Mouse (Mus musculus) myocyte (in vitro differentiated cells): Measurements from ENCODE around the gene Fyn. TPM values are rescaled to one million over a fixed set of nuclear protein-coding genes. Genes with fewer than 3 reads are reported as not detected.
A peak's percentile ranks its signal among the peaks of the same experiment; 100 is the strongest.

Experiments
- H3K27me3 ChIP-seq: one replicate; pipeline ENCODE4 v1.6.1; 2011; ENCODE audit not compliant: control insufficient read depth, insufficient read depth, insufficient read length
- H3K36me3 ChIP-seq: one replicate; pipeline ENCODE4 v1.6.1; 2011; ENCODE audit not compliant: control insufficient read depth, insufficient read depth
- H3K4me2 ChIP-seq: one replicate; pipeline ENCODE4 v1.6.1; 2011; ENCODE audit warnings: low read depth, control low read depth
- H3K4me3 ChIP-seq: one replicate; pipeline ENCODE4 v1.5.1; 2011; ENCODE audit warnings: mild to moderate bottlenecking, control low read depth, moderate library complexity
- H3K79me2 ChIP-seq: one replicate; pipeline ENCODE4 v1.6.1; 2011; ENCODE audit not compliant: control insufficient read depth, insufficient read depth
- H3ac ChIP-seq: one replicate; pipeline ENCODE4 v1.6.1; 2011; ENCODE audit not compliant: control insufficient read depth, insufficient read length
- CEBPB ChIP-seq: IDR thresholded peaks from 2 replicates; pipeline ENCODE4 v1.6.1; 2011; ENCODE audit warnings: mild to moderate bottlenecking, moderate library complexity; ENCODE audit not compliant: poor library complexity, insufficient read depth, severe bottlenecking
- E2F4 ChIP-seq: IDR thresholded peaks from one replicate; pipeline ENCODE4 v1.6.1; 2011; ENCODE audit warnings: mild to moderate bottlenecking, control low read depth, moderate library complexity; ENCODE audit not compliant: insufficient read depth
- MAX ChIP-seq: IDR thresholded peaks from one replicate; pipeline ENCODE4 v1.6.1; 2011; ENCODE audit warnings: low read depth, mild to moderate bottlenecking, control low read depth
- MYOD1 ChIP-seq, 3 experiments: IDR thresholded peaks; one replicate each; pipeline ENCODE4 v1.6.1; 2011; ENCODE audit warnings: control low read depth in 2 of 3, low read depth in 2 of 3, mild to moderate bottlenecking in 2 of 3, moderate library complexity in 1 of 3; ENCODE audit not compliant: insufficient read length in 2 of 3, control insufficient read depth in 1 of 3
- MYOG ChIP-seq, 3 experiments: IDR thresholded peaks; one replicate each; pipeline ENCODE4 v1.6.1; 2011; ENCODE audit warnings: control low read depth in 2 of 3, low read depth in 2 of 3, mild to moderate bottlenecking in 2 of 3; ENCODE audit not compliant: insufficient read length in 2 of 3, control insufficient read depth in 1 of 3, insufficient read depth in 1 of 3
- POLR2A ChIP-seq: IDR thresholded peaks from one replicate; pipeline ENCODE4 v1.6.1; 2011; ENCODE audit warnings: low read depth, mild to moderate bottlenecking, control low read depth, moderate library complexity; ENCODE audit not compliant: insufficient read length
- POLR2AphosphoS2 ChIP-seq: IDR thresholded peaks from one replicate; pipeline ENCODE4 v1.6.1; 2011; ENCODE audit warnings: low read depth, control low read depth; ENCODE audit not compliant: insufficient read length
- REST ChIP-seq: IDR thresholded peaks from one replicate; pipeline ENCODE4 v1.6.1; 2011; ENCODE audit warnings: mild to moderate bottlenecking, control low read depth, moderate library complexity; ENCODE audit not compliant: insufficient read depth, insufficient read length
- SRF ChIP-seq: IDR thresholded peaks from one replicate; pipeline ENCODE4 v1.6.1; 2011; ENCODE audit warnings: low read depth; ENCODE audit not compliant: control insufficient read depth, insufficient read length
- TCF12 ChIP-seq: IDR thresholded peaks from one replicate; pipeline ENCODE4 v1.6.1; 2011; ENCODE audit warnings: mild to moderate bottlenecking, control low read depth; ENCODE audit not compliant: poor library complexity, insufficient read depth, severe bottlenecking
- TCF3 ChIP-seq: IDR thresholded peaks from one replicate; pipeline ENCODE4 v1.6.1; 2011; ENCODE audit warnings: low read depth, control low read depth; ENCODE audit not compliant: insufficient read length
- USF1 ChIP-seq: IDR thresholded peaks from one replicate; pipeline ENCODE4 v1.6.1; 2011; ENCODE audit warnings: low read depth, mild to moderate bottlenecking, control low read depth, moderate library complexity
- polyA plus RNA-seq: library from polyadenylated mRNA; unstranded; fragments of >200 nt; fragmentation: generic; extraction: Trizol; gene quantifications from one replicate; pipeline ENCODE4 v1.2.1, GENCODE M21; 2012; ENCODE audit warnings: missing spikeins

Gene Fyn
- polyA plus RNA-seq, 1 experiment, result 148 TPM

DNA sequence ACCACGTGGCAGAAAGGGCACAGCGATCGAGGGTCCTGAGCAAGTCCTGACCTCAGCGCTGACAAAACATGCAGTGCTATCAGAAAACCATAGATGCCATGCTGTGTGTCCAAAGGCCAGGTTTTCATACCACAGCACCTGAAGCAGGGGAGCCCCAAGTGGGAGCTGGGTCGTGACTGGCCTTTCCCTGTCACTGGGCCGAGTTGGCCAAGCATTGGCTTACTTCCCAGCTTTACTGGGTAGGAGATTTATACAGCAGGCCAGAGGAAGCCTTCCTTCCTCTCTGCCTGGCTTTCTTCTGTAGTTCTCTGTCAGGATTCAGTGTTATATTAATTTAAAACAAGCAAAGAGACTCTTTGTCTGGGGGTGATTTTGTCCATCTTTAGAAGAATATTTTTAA lies 35.1 kb downstream of the Fyn start:
- H3ac ChIP-seq, result no peak overlapping the region
- no peak overlapping the region for H3K4me2 ChIP-seq
- no peaks in the 10 kb centered on the region for H3K27me3 ChIP-seq
- TF ChIP-seq MYOG (IDR thresholded peaks at IDR 0.05; ENCODE audit: control insufficient read depth in 1 of 3, insufficient read depth in 1 of 3, insufficient read length in 2 of 3, low read depth in 2 of 3) (no peak), REST (no peak), TCF12 (no peak)
- peaks cover 27% of the 10 kb centered on the region for H3K36me3 ChIP-seq
- no peak overlapping the region for H3K4me3 ChIP-seq
- H3K79me2 ChIP-seq, result peaks cover 68% of the 10 kb centered on the region

DNA sequence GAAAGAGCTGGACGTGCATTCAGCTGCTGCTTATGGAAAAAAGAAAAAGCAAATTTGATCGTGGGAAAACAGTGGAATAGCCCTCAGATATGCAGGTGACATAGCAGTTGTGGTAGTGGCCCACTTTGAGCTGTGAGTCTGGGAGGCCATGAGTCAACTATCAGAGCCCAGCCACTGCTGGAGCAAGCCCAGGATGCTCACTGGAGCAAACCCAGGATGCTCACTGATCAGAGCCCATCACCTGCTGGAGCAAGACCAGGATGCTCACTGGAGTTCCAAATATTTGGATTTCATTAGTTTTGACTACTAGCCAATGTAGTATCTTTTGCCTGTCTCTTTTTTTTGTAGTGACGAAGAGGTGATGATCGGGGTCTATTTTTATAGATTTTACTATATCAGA lies 35.5 kb downstream of the Fyn start:
- no peak overlapping the region for H3K4me2 ChIP-seq
- no peak overlapping the region for H3ac ChIP-seq
- H3K36me3 ChIP-seq, result peaks cover 22% of the 10 kb centered on the region
- H3K4me3 ChIP-seq, result no peak overlapping the region
- peaks cover 71% of the 10 kb centered on the region for H3K79me2 ChIP-seq
- no peak for TF ChIP-seq USF1
- TF ChIP-seq MYOD1 (IDR thresholded peaks at IDR 0.05; ENCODE audit: control insufficient read depth in 1 of 3, insufficient read length in 2 of 3, low read depth in 2 of 3), result no peak
- TF ChIP-seq POLR2A, result no peak
- no peak for TF ChIP-seq POLR2AphosphoS2
- no peak for TF ChIP-seq SRF
- H3K27me3 ChIP-seq, result no peaks in the 10 kb centered on the region

DNA sequence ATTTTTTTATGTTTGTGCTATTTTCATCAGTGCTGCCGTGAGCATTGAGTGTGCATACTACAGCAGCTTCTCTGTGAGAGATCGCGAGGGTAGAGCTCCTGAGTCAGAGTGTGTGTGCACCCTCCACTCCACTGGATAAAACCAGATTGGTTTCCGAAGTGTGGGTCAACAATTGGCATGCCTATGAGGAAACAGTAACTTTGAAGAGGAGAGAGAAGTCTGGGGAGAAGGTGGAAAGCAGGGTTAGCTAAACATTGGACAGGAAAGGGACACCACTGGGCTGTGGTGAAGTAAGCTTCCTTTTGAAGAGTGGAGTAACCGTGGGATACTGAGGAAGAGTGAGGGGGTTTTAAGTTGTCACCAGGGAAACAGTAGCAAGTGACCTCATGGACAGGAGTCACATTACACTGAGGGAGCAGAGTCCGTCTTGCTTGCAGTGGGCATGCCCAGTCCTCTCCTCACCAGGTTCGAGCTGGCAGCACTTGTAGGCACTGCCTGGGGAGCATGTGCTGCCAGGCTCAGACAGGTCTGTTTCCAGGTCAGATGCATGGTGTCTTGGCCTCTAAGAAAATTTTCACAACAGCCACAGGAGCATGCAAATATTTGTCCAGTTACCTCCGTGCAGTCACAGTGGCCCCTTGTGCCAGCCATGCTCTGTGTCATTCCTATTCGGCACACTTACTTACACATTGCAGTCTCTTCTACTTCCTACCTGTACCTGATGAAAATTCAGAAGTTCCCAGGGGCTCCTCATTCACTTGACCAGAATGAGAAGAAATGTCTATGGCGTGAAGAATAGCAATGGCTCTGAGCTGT lies 37.5 kb downstream of the Fyn start:
- Histone ChIP-seq H3K4me2 (peak overlapping the region; percentile 59), H3K27me3 (no peaks in the 10 kb centered on the region), H3K36me3 (peaks cover 9% of the 10 kb centered on the region), H3K4me3 (no peak overlapping the region), H3ac (no peak overlapping the region), H3K79me2 (peaks cover 72% of the 10 kb centered on the region)
- TF ChIP-seq MYOG (IDR thresholded peaks at IDR 0.05; ENCODE audit: control insufficient read depth in 1 of 3, insufficient read depth in 1 of 3, insufficient read length in 2 of 3, low read depth in 2 of 3) (no peak), TCF3 (no peak), USF1 (no peak), POLR2A (peak; percentile 33), MAX (no peak), POLR2AphosphoS2 (peak; percentile 26), TCF12 (no peak), E2F4 (no peak), MYOD1 (IDR thresholded peaks at IDR 0.05; ENCODE audit: control insufficient read depth in 1 of 3, insufficient read length in 2 of 3, low read depth in 2 of 3) (no peak), SRF (no peak), CEBPB (no peak), REST (no peak)

DNA sequence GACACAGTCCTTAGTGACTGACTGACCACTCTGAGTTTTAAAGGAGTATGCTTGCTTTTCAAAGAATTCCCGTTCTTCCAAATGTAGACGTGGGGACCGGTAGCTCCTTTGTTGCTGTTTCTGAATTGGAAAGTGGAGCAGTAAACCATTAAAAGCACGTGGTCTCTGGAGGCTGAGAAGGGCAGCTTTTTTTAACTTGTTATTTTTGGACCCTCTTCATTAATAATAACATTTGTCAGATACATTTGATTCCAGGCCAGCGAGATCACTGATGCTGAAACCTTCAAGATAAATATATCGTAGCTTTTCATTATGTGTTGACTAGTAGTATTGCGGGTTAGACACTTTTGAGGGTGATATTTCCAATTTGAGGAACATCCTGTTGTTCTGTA lies 38.1 kb downstream of the Fyn start:
- TF ChIP-seq MAX, result no peak
- TF ChIP-seq CEBPB, result no peak
- TF ChIP-seq REST, result no peak
- TF ChIP-seq USF1, result peak; percentile 60
- no peak for TF ChIP-seq MYOD1 (IDR thresholded peaks at IDR 0.05; ENCODE audit: control insufficient read depth in 1 of 3, insufficient read length in 2 of 3, low read depth in 2 of 3)
- no peak for TF ChIP-seq POLR2A
- no peak for TF ChIP-seq E2F4
- Histone ChIP-seq H3K79me2 (peaks cover 72% of the 10 kb centered on the region), H3K4me2 (peak overlapping the region; percentile 59), H3ac (no peak overlapping the region), H3K27me3 (no peaks in the 10 kb centered on the region), H3K36me3 (peaks cover 9% of the 10 kb centered on the region), H3K4me3 (no peak overlapping the region)

DNA sequence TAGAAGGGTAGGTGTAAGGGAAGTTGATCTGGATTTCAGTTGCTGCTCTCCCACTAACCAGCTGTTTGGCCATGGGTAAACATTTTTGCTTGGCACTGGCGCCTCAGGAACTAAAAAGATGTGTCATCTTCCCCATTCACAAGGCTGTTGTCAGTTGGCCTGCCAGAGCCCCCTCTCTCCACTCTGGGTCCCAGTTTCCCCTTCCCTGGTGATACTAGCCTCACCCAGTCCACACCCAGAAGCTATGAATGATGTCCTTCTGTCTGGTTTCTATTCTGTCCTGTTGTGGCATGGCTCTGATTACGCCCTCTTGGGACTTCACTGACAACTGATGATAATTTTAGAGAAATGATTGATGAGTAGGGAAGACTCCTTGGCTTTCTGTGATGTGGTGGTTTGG lies 38.9 kb downstream of the Fyn start:
- Histone ChIP-seq H3ac (no peak overlapping the region), H3K79me2 (peaks cover 71% of the 10 kb centered on the region), H3K27me3 (no peaks in the 10 kb centered on the region), H3K4me2 (peak overlapping the region; percentile 59), H3K36me3 (peaks cover 9% of the 10 kb centered on the region), H3K4me3 (no peak overlapping the region)
- TF ChIP-seq REST (no peak), MYOG (IDR thresholded peaks at IDR 0.05; ENCODE audit: control insufficient read depth in 1 of 3, insufficient read depth in 1 of 3, insufficient read length in 2 of 3, low read depth in 2 of 3) (peak in 1 of 3 experiments; percentile 29), USF1 (no peak), MAX (no peak), TCF3 (no peak), POLR2AphosphoS2 (no peak), MYOD1 (IDR thresholded peaks at IDR 0.05; ENCODE audit: control insufficient read depth in 1 of 3, insufficient read length in 2 of 3, low read depth in 2 of 3) (peak in 1 of 3 experiments; percentile 46), SRF (no peak)
